Mouse (Mus musculus): ENCODE results near the gene Bod1l. TPM values are rescaled to one million over a fixed set of nuclear protein-coding genes. Genes with fewer than 3 reads are reported as not detected.

Bod1l gene
- polyA plus RNA-seq, 1 experiment from 2014 or later: 8.4 TPM

DNA sequence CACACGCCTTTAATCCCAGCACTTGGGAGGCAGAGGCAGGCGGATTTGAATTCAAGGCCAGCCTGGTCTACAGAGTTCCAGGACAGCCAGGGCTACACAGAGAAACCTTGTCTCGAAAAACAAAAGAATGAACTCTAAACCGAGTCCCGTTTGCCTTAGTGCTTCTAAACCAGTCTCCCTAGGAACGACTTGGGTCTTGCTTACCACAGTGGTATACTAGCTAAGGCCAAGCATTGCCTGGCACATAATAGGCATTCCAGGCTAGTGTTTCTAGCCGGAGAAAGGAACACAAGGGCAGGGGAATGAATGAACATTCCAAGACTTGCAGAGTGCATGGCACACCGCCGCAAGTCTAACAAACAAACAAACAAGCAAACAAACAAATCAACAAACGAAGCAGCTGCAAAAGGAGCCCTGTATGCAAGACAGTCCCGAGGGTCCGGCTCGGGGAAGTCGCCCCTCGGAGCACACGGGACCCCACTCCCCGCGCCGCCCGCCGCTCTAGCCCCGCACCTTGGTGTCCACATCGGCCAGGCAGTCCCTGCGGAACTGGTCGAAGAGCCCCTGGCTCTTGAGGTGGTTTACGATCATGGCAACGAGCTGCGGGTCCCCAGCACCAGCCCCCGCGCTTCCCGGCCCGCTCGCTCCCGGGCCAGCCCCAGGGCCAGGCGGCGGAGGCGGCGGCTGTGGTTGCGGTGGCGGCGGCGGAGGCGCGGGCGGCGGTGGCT is 532 bp downstream of the Bod1l start:
- Histone ChIP-seq H3K4me2 (peak overlapping the region; percentile 84), H3K27me3 (no peaks in the 10 kb centered on the region), H3K9ac (peak overlapping the region; percentile 87), H3K4me1 (replicated peaks) (peaks cover 31% of the 10 kb centered on the region), H3K27ac (replicated peaks) (peak overlapping the region; percentile 81), H3K36me3 (replicated peaks) (peaks cover 5% of the 10 kb centered on the region; the same call in 1 of the 2 replicates), H3K9me3 (replicated peaks) (no peaks in the 10 kb centered on the region), H3K4me3 (replicated peaks) (peak overlapping the region; percentile 73)
- no peak for ATAC-seq (ENCODE audit: insufficient read depth)
- WGBS (ENCODE audit: insufficient replicate concordance): under 1% methylated on average over 46 of the region's 46 CpGs

DNA sequence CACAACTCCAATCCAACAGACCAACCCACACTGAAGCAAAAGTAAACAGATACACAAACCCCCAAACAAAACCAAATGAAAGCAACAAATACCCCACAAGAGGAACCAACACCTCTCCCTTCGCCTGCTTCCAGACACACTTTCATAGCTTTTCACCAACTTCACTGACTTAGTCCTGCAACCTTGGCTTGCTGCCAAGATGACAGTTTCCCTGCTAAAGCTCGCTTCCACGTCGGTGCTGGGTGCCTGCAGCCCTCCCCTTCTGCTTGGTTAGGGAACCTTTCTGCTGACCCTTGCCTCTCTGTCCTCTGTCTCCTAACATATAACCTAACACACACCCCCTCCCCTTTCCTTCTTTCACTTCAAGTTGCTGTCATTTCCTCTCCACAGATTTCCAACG is 1.4 kb downstream of the Bod1l start:
- Histone ChIP-seq H3K9me3 (replicated peaks) (no peaks in the 10 kb centered on the region), H3K27ac (replicated peaks) (peak overlapping the region; percentile 61), H3K36me3 (replicated peaks) (peaks cover 8% of the 10 kb centered on the region; the same call in 1 of the 2 replicates), H3K27me3 (no peaks in the 10 kb centered on the region), H3K4me1 (replicated peaks) (peaks cover 31% of the 10 kb centered on the region), H3K4me2 (peak overlapping the region; percentile 84), H3K4me3 (replicated peaks) (peak overlapping the region; percentile 73), H3K9ac (peak overlapping the region; percentile 87)
- 8% methylated on average over 5 of the region's 5 CpGs for whole genome bisulfite sequencing (ENCODE audit: insufficient replicate concordance)
- no peak for ATAC-seq (ENCODE audit: insufficient read depth)

DNA sequence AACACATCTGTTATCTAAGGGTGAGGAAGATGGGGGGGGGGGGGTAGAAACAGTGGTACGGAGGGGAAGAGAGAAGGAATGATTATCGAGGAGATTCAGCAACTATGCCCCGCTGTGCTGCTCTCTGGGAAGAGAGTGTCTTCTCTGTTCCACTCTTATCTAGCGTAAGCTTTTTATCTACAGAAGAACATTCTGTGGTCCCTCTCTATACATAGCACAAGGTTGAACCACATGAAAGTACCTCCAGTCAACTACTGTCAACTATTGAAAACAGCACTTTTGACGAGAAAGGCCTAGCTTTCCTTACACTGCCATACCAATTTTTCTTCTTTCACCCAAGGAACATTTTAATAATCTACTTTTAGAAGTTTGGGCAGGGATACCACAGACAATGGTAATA is 2.4 kb downstream of the Bod1l start:
- Histone ChIP-seq H3K27ac (replicated peaks) (peak overlapping the region; percentile 29; the same call in 1 of the 2 replicates), H3K4me2 (peak overlapping the region; percentile 84)
- 25% methylated on average over 5 of the region's 5 CpGs for WGBS (ENCODE audit: insufficient replicate concordance)

DNA sequence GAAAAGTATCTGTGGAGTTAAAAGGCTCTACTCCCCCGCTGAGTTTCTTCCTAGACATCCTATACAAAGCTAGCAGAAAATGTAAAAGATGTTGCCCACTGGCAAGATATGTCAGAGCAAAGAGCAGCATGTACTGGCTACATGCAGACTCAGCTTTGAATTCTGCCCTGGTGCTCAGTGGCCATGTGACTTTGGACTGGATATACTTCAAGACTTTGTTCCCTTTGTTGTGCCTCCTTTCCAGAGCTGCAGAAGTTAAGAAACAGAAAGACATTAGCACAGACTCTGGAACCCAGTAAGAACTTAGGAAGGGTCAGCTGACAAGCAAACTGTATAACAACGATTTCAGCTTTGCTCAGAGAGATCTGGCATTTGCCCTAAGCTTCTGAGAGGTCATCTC is 14.0 kb downstream of the Bod1l start:
- Histone ChIP-seq H3K4me3 (replicated peaks) (no peak overlapping the region), H3K4me2 (no peak overlapping the region), H3K27ac (replicated peaks) (no peak overlapping the region), H3K4me1 (replicated peaks) (no peaks in the 10 kb centered on the region), H3K27me3 (no peaks in the 10 kb centered on the region), H3K9me3 (replicated peaks) (no peaks in the 10 kb centered on the region), H3K9ac (no peak overlapping the region), H3K36me3 (replicated peaks) (peaks cover 84% of the 10 kb centered on the region)
- no peak for ATAC-seq (ENCODE audit: insufficient read depth)
- 83% methylated on average over 2 of the region's 2 CpGs for WGBS (ENCODE audit: insufficient replicate concordance)

More for the DNA sequence above, 2.4 kb downstream of the Bod1l start:
- Histone ChIP-seq H3K36me3 (replicated peaks) (peaks cover 8% of the 10 kb centered on the region; the same call in 1 of the 2 replicates), H3K27me3 (no peaks in the 10 kb centered on the region), H3K4me3 (replicated peaks) (no peak overlapping the region), H3K4me1 (replicated peaks) (peaks cover 31% of the 10 kb centered on the region), H3K9me3 (replicated peaks) (no peaks in the 10 kb centered on the region), H3K9ac (no peak overlapping the region)
- peak; percentile 26; the same call in 1 of the 2 replicates for ATAC-seq (ENCODE audit: insufficient read depth)

DNA sequence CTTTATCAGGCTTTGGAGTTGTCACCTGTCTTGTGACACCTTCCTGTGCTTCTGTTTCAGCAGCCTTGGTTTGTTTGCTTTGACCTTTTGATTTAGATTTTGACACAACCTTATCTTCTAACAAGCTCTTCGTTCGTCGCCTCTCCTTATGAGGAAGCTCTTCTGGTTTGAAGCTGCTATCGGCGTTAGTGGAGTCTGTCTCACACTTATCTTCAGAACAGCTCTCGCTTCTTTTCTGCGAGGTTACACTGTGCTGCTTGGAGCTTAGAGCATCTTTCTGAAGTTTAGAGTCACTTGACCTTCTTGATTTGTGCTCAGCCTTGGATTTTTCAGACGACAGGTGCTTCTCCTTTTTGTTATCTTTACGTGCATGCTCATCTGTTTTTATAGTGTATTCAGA is 23.0 kb downstream of the Bod1l start:
- Histone ChIP-seq H3K36me3 (replicated peaks) (peaks cover 89% of the 10 kb centered on the region), H3K4me1 (replicated peaks) (no peaks in the 10 kb centered on the region), H3K9me3 (replicated peaks) (no peaks in the 10 kb centered on the region), H3K27ac (replicated peaks) (no peak overlapping the region), H3K4me2 (no peak overlapping the region), H3K4me3 (replicated peaks) (no peak overlapping the region), H3K27me3 (no peaks in the 10 kb centered on the region), H3K9ac (no peak overlapping the region)
- 43% methylated on average over 9 of the region's 9 CpGs for WGBS (ENCODE audit: insufficient replicate concordance)
- no peak for ATAC-seq (ENCODE audit: insufficient read depth)

DNA sequence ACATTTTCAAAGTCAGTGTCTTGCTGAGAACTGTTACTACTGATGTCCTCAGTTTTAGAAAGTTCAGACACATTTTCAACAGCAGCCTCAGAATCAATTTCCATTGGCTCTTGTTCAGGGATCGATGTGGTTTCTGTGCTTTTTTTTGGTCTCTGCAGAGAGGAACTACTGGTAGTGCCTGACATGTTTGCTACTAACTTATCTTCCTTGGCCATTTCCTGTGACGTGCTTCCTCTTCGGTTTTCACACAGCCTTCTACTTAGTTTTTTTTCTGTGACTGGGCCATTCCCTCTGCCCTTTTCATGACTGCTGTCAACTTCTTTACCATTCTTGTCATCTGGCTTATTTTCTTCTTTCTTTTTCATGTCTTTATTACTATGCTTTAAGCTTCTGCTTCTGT is 23.6 kb downstream of the Bod1l start:
- Histone ChIP-seq H3K36me3 (replicated peaks) (peaks cover 90% of the 10 kb centered on the region), H3K27me3 (no peaks in the 10 kb centered on the region), H3K4me1 (replicated peaks) (no peaks in the 10 kb centered on the region), H3K27ac (replicated peaks) (no peak overlapping the region), H3K9me3 (replicated peaks) (no peaks in the 10 kb centered on the region), H3K4me2 (no peak overlapping the region), H3K9ac (no peak overlapping the region), H3K4me3 (replicated peaks) (no peak overlapping the region)
- WGBS (ENCODE audit: insufficient replicate concordance): 18% methylated on average over 3 of the region's 3 CpGs
- ATAC-seq (ENCODE audit: insufficient read depth): no peak

DNA sequence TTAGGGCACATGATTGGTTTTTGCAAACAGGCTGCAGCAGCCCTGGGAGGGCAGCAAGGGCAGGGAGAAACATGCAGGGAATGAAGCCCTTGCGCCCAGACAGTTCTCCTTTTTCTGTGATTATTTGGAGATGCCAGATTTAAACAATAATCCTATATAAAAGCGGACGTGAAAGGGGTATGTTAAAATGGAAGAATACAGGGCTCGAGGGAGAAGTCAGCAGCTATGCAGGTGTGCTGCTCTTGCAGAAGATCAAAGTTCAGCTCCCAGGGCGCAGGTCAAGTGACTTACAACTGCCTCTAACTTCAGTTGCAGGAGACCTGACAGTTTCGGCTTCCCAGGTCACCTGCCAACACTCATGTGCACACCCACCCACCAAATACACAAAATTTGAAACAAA is 31.6 kb downstream of the Bod1l start:
- WGBS (ENCODE audit: insufficient replicate concordance): 79% methylated on average over 6 of the region's 6 CpGs
- no peak for ATAC-seq (ENCODE audit: insufficient read depth)
- Histone ChIP-seq H3K4me2 (no peak overlapping the region), H3K27ac (replicated peaks) (no peak overlapping the region), H3K36me3 (replicated peaks) (peaks cover 52% of the 10 kb centered on the region), H3K4me3 (replicated peaks) (no peak overlapping the region), H3K4me1 (replicated peaks) (no peaks in the 10 kb centered on the region), H3K27me3 (no peaks in the 10 kb centered on the region), H3K9ac (no peak overlapping the region), H3K9me3 (replicated peaks) (no peaks in the 10 kb centered on the region)

DNA sequence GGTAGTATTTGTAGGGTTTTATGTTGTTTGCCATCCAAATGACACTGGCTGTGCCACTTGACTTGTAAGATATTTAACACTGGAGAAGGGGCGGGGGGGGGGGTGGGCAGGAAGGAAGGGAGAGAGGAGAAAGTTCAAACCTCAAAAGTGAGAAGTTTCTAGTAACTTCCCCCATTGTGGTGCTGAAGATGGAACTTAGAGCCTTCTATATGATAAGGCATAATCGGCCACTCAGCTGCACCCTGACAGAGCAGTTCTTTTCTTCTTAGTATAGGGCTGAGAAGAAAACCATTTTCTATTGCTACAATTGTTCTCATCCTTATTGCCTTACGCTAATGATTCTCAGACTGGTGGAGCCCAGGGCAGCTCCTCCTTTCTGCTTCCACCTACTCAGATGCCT is 32.8 kb downstream of the Bod1l start:
- no peak overlapping the region for H3K9ac ChIP-seq
- H3K9me3 ChIP-seq (replicated peaks): no peaks in the 10 kb centered on the region
- H3K36me3 ChIP-seq (replicated peaks): peaks cover 51% of the 10 kb centered on the region
- no peak for ATAC-seq (ENCODE audit: insufficient read depth)
- H3K27ac ChIP-seq (replicated peaks): no peak overlapping the region
- H3K4me2 ChIP-seq: no peak overlapping the region
- H3K4me3 ChIP-seq (replicated peaks): no peak overlapping the region
- H3K4me1 ChIP-seq (replicated peaks): no peaks in the 10 kb centered on the region; the same call in 1 of the 2 replicates
- no peaks in the 10 kb centered on the region for H3K27me3 ChIP-seq
- WGBS (ENCODE audit: insufficient replicate concordance): 51% methylated on average over 3 of the region's 3 CpGs

DNA sequence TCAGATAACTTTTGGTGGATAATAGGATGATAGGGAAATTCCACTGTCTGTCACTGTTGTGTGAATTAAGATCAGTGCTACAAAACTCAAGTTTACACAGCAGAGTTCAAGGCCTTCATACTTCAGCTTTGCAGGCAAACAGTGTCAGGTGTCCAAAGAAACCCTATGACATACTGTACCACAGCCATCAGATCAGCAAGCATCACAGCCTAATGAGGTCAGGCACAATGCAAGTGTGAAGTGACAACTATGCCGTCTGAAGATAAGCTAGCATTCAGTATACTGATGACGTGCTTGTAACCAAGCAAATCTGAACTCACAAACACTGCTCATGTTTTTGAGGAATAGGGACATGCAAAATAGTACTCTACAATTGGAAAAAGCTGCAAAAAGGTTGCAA is 36.7 kb downstream of the Bod1l start:
- H3K4me2 ChIP-seq: no peak overlapping the region
- no peaks in the 10 kb centered on the region for H3K9me3 ChIP-seq (replicated peaks)
- no peaks in the 10 kb centered on the region for H3K27me3 ChIP-seq
- H3K36me3 ChIP-seq (replicated peaks): peaks cover 50% of the 10 kb centered on the region
- no peak for ATAC-seq (ENCODE audit: insufficient read depth)
- H3K4me1 ChIP-seq (replicated peaks): no peaks in the 10 kb centered on the region; the same call in 1 of the 2 replicates
- H3K9ac ChIP-seq: no peak overlapping the region
- no peak overlapping the region for H3K27ac ChIP-seq (replicated peaks)
- no peak overlapping the region for H3K4me3 ChIP-seq (replicated peaks)
- WGBS (ENCODE audit: insufficient replicate concordance): 60% methylated on average over 2 of the region's 2 CpGs

DNA sequence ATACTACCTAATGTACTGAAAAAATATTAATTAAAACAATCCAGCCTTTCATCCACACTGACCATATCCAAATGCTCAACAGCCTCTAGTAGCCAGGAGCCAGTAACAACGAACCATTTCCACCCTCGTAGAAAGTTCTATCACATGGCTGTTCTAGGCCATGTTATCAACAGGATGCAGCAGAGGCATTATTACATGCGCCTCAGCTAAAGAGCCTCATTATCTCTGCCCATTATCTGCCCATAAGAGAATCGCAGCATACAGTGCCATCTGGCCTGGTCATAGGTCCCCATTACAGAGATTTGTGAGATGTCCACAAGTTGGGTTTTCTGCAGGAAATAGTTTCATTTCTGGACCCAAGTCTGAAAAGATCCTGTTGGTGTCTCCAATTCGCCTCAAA is 37.9 kb downstream of the Bod1l start:
- H3K4me1 ChIP-seq (replicated peaks): no peaks in the 10 kb centered on the region; the same call in 1 of the 2 replicates
- H3K27me3 ChIP-seq: no peaks in the 10 kb centered on the region
- no peak overlapping the region for H3K4me2 ChIP-seq
- H3K4me3 ChIP-seq (replicated peaks): no peak overlapping the region
- 31% methylated on average over 5 of the region's 5 CpGs for WGBS (ENCODE audit: insufficient replicate concordance)
- no peak for ATAC-seq (ENCODE audit: insufficient read depth)
- H3K9me3 ChIP-seq (replicated peaks): no peaks in the 10 kb centered on the region
- peaks cover 52% of the 10 kb centered on the region for H3K36me3 ChIP-seq (replicated peaks)
- no peak overlapping the region for H3K9ac ChIP-seq
- no peak overlapping the region for H3K27ac ChIP-seq (replicated peaks)

DNA sequence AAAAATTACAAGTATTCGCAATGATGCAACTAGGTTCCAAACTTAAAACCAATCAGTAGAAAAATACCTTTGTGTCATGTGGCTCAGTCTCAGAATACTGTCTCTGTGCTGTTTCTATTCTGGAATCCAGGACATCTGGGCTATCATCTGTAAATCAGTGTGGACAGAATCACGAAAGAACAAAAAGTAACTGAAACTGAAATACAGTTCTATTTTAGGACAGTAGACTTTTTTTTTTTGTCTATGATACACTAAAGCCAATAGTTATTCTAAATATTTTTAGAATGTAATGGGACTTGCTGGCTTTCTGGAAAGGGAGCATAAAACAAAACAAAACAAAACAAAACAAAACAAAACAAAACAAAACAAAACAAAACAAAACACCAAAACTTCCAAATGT is 39.0 kb downstream of the Bod1l start:
- H3K27me3 ChIP-seq: no peaks in the 10 kb centered on the region
- no peak overlapping the region for H3K27ac ChIP-seq (replicated peaks)
- no peak overlapping the region for H3K4me3 ChIP-seq (replicated peaks)
- no peak overlapping the region for H3K9ac ChIP-seq
- whole genome bisulfite sequencing (ENCODE audit: insufficient replicate concordance): 78% methylated on average over 2 of the region's 2 CpGs
- H3K4me1 ChIP-seq (replicated peaks): no peaks in the 10 kb centered on the region; the same call in 1 of the 2 replicates
- H3K4me2 ChIP-seq: no peak overlapping the region
- no peaks in the 10 kb centered on the region for H3K9me3 ChIP-seq (replicated peaks)
- H3K36me3 ChIP-seq (replicated peaks): peaks cover 55% of the 10 kb centered on the region
- ATAC-seq (ENCODE audit: insufficient read depth): no peak

DNA sequence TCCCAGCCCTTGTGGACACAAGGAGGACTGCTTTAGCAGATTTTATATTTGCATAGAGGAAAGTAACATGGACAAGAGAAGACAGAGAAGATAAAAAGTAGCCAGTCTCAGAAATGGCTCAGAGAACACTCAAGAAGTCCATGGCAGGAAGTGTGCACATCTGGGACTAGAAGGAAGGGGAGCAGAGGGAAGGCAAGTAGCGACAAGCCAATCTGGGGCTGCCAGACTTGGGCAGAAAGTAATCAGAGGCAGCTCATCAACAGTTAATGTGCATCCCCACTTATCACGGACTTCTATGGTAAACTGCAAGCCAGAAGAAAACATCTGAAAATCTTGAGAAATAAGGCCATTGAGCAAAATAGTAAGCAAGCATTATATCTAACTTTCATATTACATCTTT is 39.5 kb downstream of the Bod1l start:
- Histone ChIP-seq H3K27ac (replicated peaks) (no peak overlapping the region), H3K36me3 (replicated peaks) (peaks cover 54% of the 10 kb centered on the region), H3K4me1 (replicated peaks) (no peaks in the 10 kb centered on the region; the same call in 1 of the 2 replicates), H3K9me3 (replicated peaks) (no peaks in the 10 kb centered on the region), H3K4me3 (replicated peaks) (no peak overlapping the region), H3K4me2 (no peak overlapping the region), H3K9ac (no peak overlapping the region), H3K27me3 (no peaks in the 10 kb centered on the region)
- ATAC-seq (ENCODE audit: insufficient read depth): no peak
- 37% methylated on average over 2 of the region's 2 CpGs for WGBS (ENCODE audit: insufficient replicate concordance)

Data from liver, embryonic 15.5 days (tissue).